Mouse (Mus musculus): ENCODE results near the gene Arhgap6. TPM values are rescaled to one million over a fixed set of nuclear protein-coding genes. Genes with fewer than 3 reads are reported as not detected.

The Arhgap6 gene
- 8.9 and 9.4 TPM in 2 replicates for polyA plus RNA-seq (2014; fragmentation: Nextera tagmentation; extraction: Ambion mirVana)

DNA sequence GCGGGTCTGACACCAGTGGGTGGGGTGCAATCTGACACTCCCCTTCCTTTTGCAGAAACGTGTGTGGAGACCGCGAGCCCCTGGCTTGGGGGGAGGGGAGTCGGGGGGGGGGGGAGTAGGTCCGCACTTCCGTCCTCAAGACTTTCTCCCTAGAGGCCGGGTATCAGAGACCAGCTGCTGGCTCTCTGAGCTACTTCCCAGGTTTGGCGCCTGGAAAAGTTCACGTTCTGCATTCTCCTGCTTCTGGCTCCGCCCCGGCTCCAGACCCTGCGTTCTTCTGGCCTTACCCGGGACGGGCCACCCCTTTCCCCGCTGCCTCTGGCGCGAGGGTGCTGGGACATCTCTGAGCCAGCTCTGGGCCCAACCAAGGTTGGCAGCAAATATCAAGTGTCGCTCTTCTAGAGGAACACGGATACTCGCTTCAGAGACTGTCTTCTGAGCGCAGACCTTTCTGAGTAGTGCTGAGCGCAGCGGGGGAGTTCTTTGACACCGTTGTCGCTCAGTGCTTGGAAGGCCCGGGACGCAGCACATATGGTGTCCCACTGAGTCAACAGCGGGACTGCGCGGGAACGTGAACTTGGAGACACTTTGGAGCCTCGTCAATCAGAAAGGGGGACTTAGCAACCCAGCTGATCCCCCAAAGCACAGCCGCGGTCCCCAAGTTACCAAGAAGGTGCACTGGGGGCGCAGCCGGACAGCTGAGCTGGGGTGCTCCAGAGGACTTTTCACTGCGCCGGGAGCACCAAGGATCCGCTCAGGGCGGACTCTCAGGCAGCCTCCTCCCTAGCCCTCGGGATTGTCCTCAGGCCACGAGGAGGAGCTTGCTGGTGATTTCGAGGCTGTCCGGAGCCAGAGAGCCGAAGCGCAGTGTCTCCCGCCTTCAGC lies at the start of gene Arhgap6:
Gene Arhgap6 (plus strand): TSS at position 126 of the 885 bp plus-strand sequence.
- 18% methylated on average over 46 of the region's 48 CpGs for WGBS (ENCODE audit: insufficient replicate concordance)
- Histone ChIP-seq H3K4me3 (ENCODE audit: low read depth, low read length) (peak within 1 kb of the TSS; percentile 53), H3K4me1 (ENCODE audit: control insufficient read depth, insufficient read depth, low read length) (no peaks in the 10 kb centered on the region), H3K4me2 (peak within 1 kb of the TSS; percentile 47), H3K27ac (ENCODE audit: low read depth, low read length) (peak within 1 kb of the TSS; percentile 74), H3K36me3 (ENCODE audit: control insufficient read depth, insufficient read depth, low read length) (no peaks in the 10 kb centered on the region), H3K9me3 (replicated peaks; ENCODE audit: control insufficient read depth, low read length) (no peaks in the 10 kb centered on the region), H3K27me3 (ENCODE audit: control insufficient read depth, insufficient read depth, low read length) (0 out of 2 replicates have a peak, but pooled peaks cover 2% of the 10 kb centered on the region), H3K9ac (ENCODE audit: low read depth, low read length) (peak within 1 kb of the TSS; percentile 66)
- ATAC-seq (replicated peaks; ENCODE audit: insufficient number of reproducible peaks, low FRiP score, low TSS enrichment), result peak; percentile 70

DNA sequence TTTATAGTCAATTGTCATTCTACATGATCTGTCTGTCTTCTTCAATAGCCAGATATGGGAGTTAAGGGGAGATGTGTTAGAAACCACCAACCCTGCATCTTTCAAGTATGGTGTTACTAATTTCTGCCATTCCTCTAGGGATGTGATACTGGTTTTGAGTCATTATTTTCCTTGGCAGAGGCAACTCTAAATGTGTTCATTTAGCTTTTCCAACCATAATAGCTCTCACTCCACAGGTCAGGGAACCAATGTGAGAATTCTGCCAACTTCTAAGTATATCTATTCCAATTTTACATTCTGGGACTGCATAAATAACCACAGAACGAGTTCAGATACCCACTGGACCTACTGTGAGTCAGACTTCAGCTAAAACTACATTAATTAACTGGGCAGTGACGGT lies 47.9 kb upstream of the Arhgap6 start:
- Histone ChIP-seq H3K27me3 (ENCODE audit: control insufficient read depth, insufficient read depth, low read length) (no peaks in the 10 kb centered on the region), H3K9ac (ENCODE audit: low read depth, low read length) (no peak overlapping the region), H3K4me3 (ENCODE audit: low read depth, low read length) (no peak overlapping the region), H3K36me3 (ENCODE audit: control insufficient read depth, insufficient read depth, low read length) (no peaks in the 10 kb centered on the region), H3K9me3 (replicated peaks; ENCODE audit: control insufficient read depth, low read length) (no peaks in the 10 kb centered on the region), H3K27ac (ENCODE audit: low read depth, low read length) (no peak overlapping the region), H3K4me2 (no peak overlapping the region), H3K4me1 (ENCODE audit: control insufficient read depth, insufficient read depth, low read length) (no peaks in the 10 kb centered on the region)
- ATAC-seq (replicated peaks; ENCODE audit: insufficient number of reproducible peaks, low FRiP score, low TSS enrichment), result no peak
- 51% methylated on average over 2 of the region's 2 CpGs for WGBS (ENCODE audit: insufficient replicate concordance)

DNA sequence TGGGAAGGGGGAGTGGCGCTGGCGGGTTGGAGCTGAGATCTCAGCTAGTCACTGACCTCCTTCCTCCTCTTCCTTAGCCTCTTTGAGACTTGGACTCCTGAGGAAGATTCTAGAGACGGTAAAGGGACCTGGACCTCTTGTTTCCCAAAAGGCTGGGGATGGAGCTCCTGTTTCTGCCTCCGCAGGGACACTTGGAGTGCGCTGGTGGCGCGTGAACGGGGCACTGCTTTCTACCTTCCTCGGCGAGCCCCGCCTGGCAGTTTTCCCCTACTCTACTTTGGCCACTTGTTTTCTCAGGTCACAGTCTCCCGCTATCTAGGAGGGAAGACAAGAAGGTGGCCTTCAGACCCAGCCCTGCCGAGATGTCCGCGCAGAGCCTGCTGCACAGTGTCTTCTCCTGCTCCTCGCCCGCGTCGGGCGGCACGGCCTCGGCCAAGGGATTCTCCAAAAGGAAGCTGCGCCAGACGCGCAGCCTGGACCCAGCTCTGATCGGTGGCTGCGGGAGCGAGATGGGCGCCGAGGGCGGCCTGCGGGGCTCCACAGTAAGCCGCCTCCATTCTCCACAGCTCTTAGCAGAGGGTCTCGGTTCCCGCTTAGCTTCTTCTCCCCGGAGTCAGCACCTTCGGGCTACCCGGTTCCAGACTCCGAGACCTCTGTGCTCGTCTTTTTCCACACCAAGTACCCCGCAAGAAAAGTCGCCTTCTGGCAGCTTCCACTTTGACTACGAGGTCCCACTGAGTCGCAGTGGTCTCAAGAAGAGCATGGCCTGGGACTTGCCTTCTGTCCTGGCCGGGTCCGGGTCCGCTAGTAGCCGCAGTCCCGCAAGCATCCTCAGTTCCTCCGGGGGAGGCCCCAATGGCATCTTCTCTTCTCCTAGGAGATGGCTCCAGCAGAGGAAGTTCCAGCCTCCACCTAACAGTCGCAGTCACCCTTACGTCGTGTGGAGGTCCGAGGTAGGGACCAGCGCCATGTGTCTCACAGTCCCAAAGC lies 1.3 kb downstream of the Arhgap6 start:
- peak overlapping the region; percentile 53 for H3K4me3 ChIP-seq (ENCODE audit: low read depth, low read length)
- 0 out of 2 replicates have a peak, but pooled peaks cover 2% of the 10 kb centered on the region for H3K27me3 ChIP-seq (ENCODE audit: control insufficient read depth, insufficient read depth, low read length)
- H3K4me2 ChIP-seq, result peak overlapping the region; percentile 47
- H3K9me3 ChIP-seq (replicated peaks; ENCODE audit: control insufficient read depth, low read length), result no peaks in the 10 kb centered on the region
- WGBS (ENCODE audit: insufficient replicate concordance), result 15% methylated on average over 55 of the region's 55 CpGs
- no peaks in the 10 kb centered on the region for H3K4me1 ChIP-seq (ENCODE audit: control insufficient read depth, insufficient read depth, low read length)
- peak overlapping the region; percentile 74; the same call in 1 of the 2 replicates for H3K27ac ChIP-seq (ENCODE audit: low read depth, low read length)
- peak overlapping the region; percentile 66 for H3K9ac ChIP-seq (ENCODE audit: low read depth, low read length)
- peak; percentile 58; the same call in 1 of the 2 replicates for ATAC-seq (replicated peaks; ENCODE audit: insufficient number of reproducible peaks, low FRiP score, low TSS enrichment)
- no peaks in the 10 kb centered on the region for H3K36me3 ChIP-seq (ENCODE audit: control insufficient read depth, insufficient read depth, low read length)

DNA sequence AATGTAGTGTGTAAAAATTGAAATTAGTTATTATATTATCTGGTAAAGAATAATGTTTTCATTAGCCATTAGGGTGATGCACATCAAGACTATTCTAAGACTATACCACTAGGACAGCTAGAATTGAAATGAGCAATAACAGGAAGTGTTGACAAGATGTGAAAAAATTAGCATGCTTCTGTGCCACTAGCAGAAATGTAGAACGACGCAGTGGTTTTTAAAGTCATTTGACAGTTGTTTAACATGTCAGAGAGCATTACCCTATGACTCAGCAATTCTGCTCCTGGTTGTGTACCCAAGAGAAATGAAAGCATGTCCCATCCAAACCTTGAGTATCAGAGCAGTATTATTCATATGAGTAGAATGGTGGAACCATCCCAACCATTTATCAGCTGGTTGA lies 9.8 kb downstream of the Arhgap6 start:
- WGBS (ENCODE audit: insufficient replicate concordance), result 73% methylated on average over 2 of the region's 2 CpGs
- no peaks in the 10 kb centered on the region for H3K4me1 ChIP-seq (ENCODE audit: control insufficient read depth, insufficient read depth, low read length)
- no peak overlapping the region for H3K27ac ChIP-seq (ENCODE audit: low read depth, low read length)
- no peaks in the 10 kb centered on the region for H3K36me3 ChIP-seq (ENCODE audit: control insufficient read depth, insufficient read depth, low read length)
- no peak overlapping the region for H3K4me2 ChIP-seq
- no peaks in the 10 kb centered on the region for H3K27me3 ChIP-seq (ENCODE audit: control insufficient read depth, insufficient read depth, low read length)
- no peak for ATAC-seq (replicated peaks; ENCODE audit: insufficient number of reproducible peaks, low FRiP score, low TSS enrichment)
- H3K4me3 ChIP-seq (ENCODE audit: low read depth, low read length), result no peak overlapping the region
- H3K9me3 ChIP-seq (replicated peaks; ENCODE audit: control insufficient read depth, low read length), result no peaks in the 10 kb centered on the region
- no peak overlapping the region for H3K9ac ChIP-seq (ENCODE audit: low read depth, low read length)

- no peaks in the 10 kb centered on the region for H3K36me3 ChIP-seq (ENCODE audit: control insufficient read depth, insufficient read depth, low read length)
- WGBS (ENCODE audit: insufficient replicate concordance), result 69% methylated on average over 3 of the region's 3 CpGs
Observed at GRCm38 (mm10) chrX:168810513-168811265, 15.8 kb downstream of the Arhgap6 start.

DNA sequence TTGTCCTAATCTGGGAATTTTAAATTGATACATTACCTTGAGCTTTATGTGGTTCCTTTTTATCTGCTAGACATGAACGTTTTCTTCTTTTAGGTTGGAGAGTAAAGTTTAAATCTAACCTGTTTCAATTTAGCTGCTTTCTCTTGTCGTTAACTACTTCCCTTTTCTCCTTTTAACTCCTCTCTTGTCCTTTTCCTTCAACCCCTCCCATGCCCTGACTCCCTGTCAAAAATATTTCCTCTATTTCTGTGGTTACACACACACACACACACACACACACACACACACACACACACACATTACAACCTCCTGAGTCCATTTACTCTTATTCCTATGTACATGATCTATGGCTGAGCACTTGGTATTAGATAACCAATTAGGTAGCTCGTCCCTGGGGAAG lies 24.0 kb downstream of the Arhgap6 start:
- ATAC-seq (replicated peaks; ENCODE audit: insufficient number of reproducible peaks, low FRiP score, low TSS enrichment), result no peak
- no peaks in the 10 kb centered on the region for H3K4me1 ChIP-seq (ENCODE audit: control insufficient read depth, insufficient read depth, low read length)
- no peaks in the 10 kb centered on the region for H3K9me3 ChIP-seq (replicated peaks; ENCODE audit: control insufficient read depth, low read length)
- no peaks in the 10 kb centered on the region for H3K36me3 ChIP-seq (ENCODE audit: control insufficient read depth, insufficient read depth, low read length)
- H3K27me3 ChIP-seq (ENCODE audit: control insufficient read depth, insufficient read depth, low read length), result no peaks in the 10 kb centered on the region
- H3K4me2 ChIP-seq, result no peak overlapping the region
- 61% methylated on average over 3 of the region's 3 CpGs for WGBS (ENCODE audit: insufficient replicate concordance)
- H3K4me3 ChIP-seq (ENCODE audit: low read depth, low read length), result no peak overlapping the region
- no peak overlapping the region for H3K9ac ChIP-seq (ENCODE audit: low read depth, low read length)
- H3K27ac ChIP-seq (ENCODE audit: low read depth, low read length), result no peak overlapping the region

More at GRCm38 (mm10) chrX:168810513-168811265, 15.8 kb downstream of the Arhgap6 start:
- no peak overlapping the region for H3K27ac ChIP-seq (ENCODE audit: low read depth, low read length)
- no peaks in the 10 kb centered on the region for H3K4me1 ChIP-seq (ENCODE audit: control insufficient read depth, insufficient read depth, low read length)
- H3K4me2 ChIP-seq, result no peak overlapping the region
- ATAC-seq (replicated peaks; ENCODE audit: insufficient number of reproducible peaks, low FRiP score, low TSS enrichment), result no peak
- H3K9me3 ChIP-seq (replicated peaks; ENCODE audit: control insufficient read depth, low read length), result no peaks in the 10 kb centered on the region
- no peak overlapping the region for H3K4me3 ChIP-seq (ENCODE audit: low read depth, low read length)
- H3K9ac ChIP-seq (ENCODE audit: low read depth, low read length), result no peak overlapping the region
- no peaks in the 10 kb centered on the region for H3K27me3 ChIP-seq (ENCODE audit: control insufficient read depth, insufficient read depth, low read length)

DNA sequence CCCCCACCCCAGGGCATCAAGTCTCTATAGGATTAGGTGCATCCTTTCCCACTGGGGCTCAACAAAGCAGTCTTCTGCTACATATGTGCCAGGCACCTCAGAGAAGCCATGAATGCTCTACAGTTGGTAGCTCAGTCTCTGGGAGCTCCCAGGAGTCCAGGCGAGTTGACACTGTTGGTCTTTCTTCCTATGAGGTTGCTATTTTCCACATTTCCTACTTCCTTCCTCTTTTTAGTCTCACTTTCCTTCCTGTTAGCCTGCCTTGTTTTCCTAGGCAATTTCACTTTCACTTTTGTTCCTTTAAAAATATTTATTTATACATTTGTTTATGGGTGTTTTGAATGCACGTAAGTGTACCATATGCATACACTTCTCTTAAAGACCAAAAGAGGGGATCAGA lies 29.3 kb downstream of the Arhgap6 start:
- Histone ChIP-seq H3K27me3 (ENCODE audit: control insufficient read depth, insufficient read depth, low read length) (no peaks in the 10 kb centered on the region), H3K4me3 (ENCODE audit: low read depth, low read length) (no peak overlapping the region), H3K4me1 (ENCODE audit: control insufficient read depth, insufficient read depth, low read length) (no peaks in the 10 kb centered on the region), H3K27ac (ENCODE audit: low read depth, low read length) (no peak overlapping the region), H3K4me2 (no peak overlapping the region), H3K9me3 (replicated peaks; ENCODE audit: control insufficient read depth, low read length) (no peaks in the 10 kb centered on the region), H3K9ac (ENCODE audit: low read depth, low read length) (no peak overlapping the region), H3K36me3 (ENCODE audit: control insufficient read depth, insufficient read depth, low read length) (no peaks in the 10 kb centered on the region)
- no peak for ATAC-seq (replicated peaks; ENCODE audit: insufficient number of reproducible peaks, low FRiP score, low TSS enrichment)
- 82% methylated on average over 2 of the region's 2 CpGs for WGBS (ENCODE audit: insufficient replicate concordance)

- no peak overlapping the region for H3K9ac ChIP-seq (ENCODE audit: low read depth, low read length)
Observed at GRCm38 (mm10) chrX:168832343-168832742, 37.4 kb downstream of the Arhgap6 start.

More at GRCm38 (mm10) chrX:168832343-168832742, 37.4 kb downstream of the Arhgap6 start:
- H3K27ac ChIP-seq (ENCODE audit: low read depth, low read length), result peak overlapping the region; percentile 46
- no peak for ATAC-seq (replicated peaks; ENCODE audit: insufficient number of reproducible peaks, low FRiP score, low TSS enrichment)
- no peak overlapping the region for H3K4me2 ChIP-seq
- H3K36me3 ChIP-seq (ENCODE audit: control insufficient read depth, insufficient read depth, low read length), result no peaks in the 10 kb centered on the region
- no peaks in the 10 kb centered on the region for H3K9me3 ChIP-seq (replicated peaks; ENCODE audit: control insufficient read depth, low read length)
- no peaks in the 10 kb centered on the region for H3K27me3 ChIP-seq (ENCODE audit: control insufficient read depth, insufficient read depth, low read length)
- H3K4me3 ChIP-seq (ENCODE audit: low read depth, low read length), result no peak overlapping the region
- 59% methylated on average over 5 of the region's 5 CpGs for WGBS (ENCODE audit: insufficient replicate concordance)
- no peaks in the 10 kb centered on the region for H3K4me1 ChIP-seq (ENCODE audit: control insufficient read depth, insufficient read depth, low read length)
